Comparison of ENCODE assay signal across 18 mouse cellular contexts in genomic region chr6:77358471-77358837, GRCm38 (mm10).
DNase-seq lines count a peak whose midpoint lies in the region; ATAC-seq lines count a peak whose summit lies in the region.
"Had no signal": no experiment of that assay in that cellular context is flagged by ENCODE, and none has a peak within 500 bp of the region (broad histone marks: within the 10 kb centered on the region; RNA-seq: fewer than 3 reads in every experiment).

No protein-coding gene starts in this region.

- no peaks in the 10 kb centered on the region for H3K9me3 ChIP-seq in hindbrain, embryonic 13.5 days
- H3K9me3 ChIP-seq in hindbrain, embryonic 12.5 days (replicated peaks): no peaks in the 10 kb centered on the region
- no peaks in the 10 kb centered on the region for H3K9me3 ChIP-seq in midbrain, embryonic 16.5 days (replicated peaks; ENCODE audit: control insufficient read depth, low read length, poor library complexity, severe bottlenecking)
- H3K9me3 ChIP-seq in midbrain, embryonic 14.5 days (ENCODE audit: control insufficient read depth, low read length): no peaks in the 10 kb centered on the region
- no peaks in the 10 kb centered on the region for H3K9me3 ChIP-seq in hindbrain, embryonic 16.5 days (ENCODE audit: control insufficient read depth, low read length)
- H3K9me3 ChIP-seq: heart, embryonic 10.5 days; lung, embryonic 15.5 days; midbrain, embryonic 12.5 days; stomach, embryonic 15.5 days had no signal

- H3K9ac ChIP-seq in hindbrain, embryonic 13.5 days: no peak overlapping the region
- H3K9ac ChIP-seq in hindbrain, embryonic 12.5 days: no peak overlapping the region
- no peak overlapping the region for H3K9ac ChIP-seq in midbrain, embryonic 16.5 days (ENCODE audit: low read depth, low read length)
- no peak overlapping the region for H3K9ac ChIP-seq in midbrain, embryonic 14.5 days (replicated peaks; ENCODE audit: low read length)
- H3K9ac ChIP-seq in hindbrain, embryonic 16.5 days (ENCODE audit: low read depth, low read length): no peak overlapping the region
- H3K9ac ChIP-seq: liver, embryonic 14.5 days; lung, embryonic 15.5 days; midbrain, embryonic 12.5 days; stomach, embryonic 15.5 days had no signal

- no peak for DNase-seq in midbrain, embryonic 14.5 days
- DNase-seq in cerebellum, adult 11 months: no peak
- DNase-seq: adrenal gland, postnatal 36 days; heart, postnatal 10 days; kidney, adult 18-20 months; lung, postnatal 4 days; thymus, adult 2 months had no signal

- WGBS in hindbrain, embryonic 13.5 days: 72% methylated on average over 6 of the region's 6 CpGs
- WGBS in hindbrain, embryonic 12.5 days: 74% methylated on average over 6 of the region's 6 CpGs
- WGBS in midbrain, embryonic 16.5 days: 77% methylated on average over 6 of the region's 6 CpGs
- 86% methylated on average over 6 of the region's 6 CpGs for WGBS in midbrain, embryonic 14.5 days
- 59% methylated on average over 6 of the region's 6 CpGs for WGBS in hindbrain, embryonic 16.5 days

- no peak for ATAC-seq in hindbrain, embryonic 13.5 days (ENCODE audit: low FRiP score)
- ATAC-seq in hindbrain, embryonic 12.5 days (ENCODE audit: low FRiP score): no peak
- ATAC-seq in midbrain, embryonic 16.5 days: 0 out of 2 replicates have a peak, but pooled peaks have one; percentile 25
- no peak for ATAC-seq in midbrain, embryonic 14.5 days (ENCODE audit: low FRiP score, low TSS enrichment)
- peak; percentile 46 for ATAC-seq in hindbrain, embryonic 16.5 days
- no peak for ATAC-seq in megakaryocyte progenitor cell, adult 5-6 weeks (replicated peaks; ENCODE audit: poor library complexity)

- H3K36me3 ChIP-seq in hindbrain, embryonic 13.5 days: no peaks in the 10 kb centered on the region
- H3K36me3 ChIP-seq in hindbrain, embryonic 12.5 days: no peaks in the 10 kb centered on the region
- H3K36me3 ChIP-seq in midbrain, embryonic 16.5 days (ENCODE audit: control insufficient read depth, insufficient read depth, low read length): no peaks in the 10 kb centered on the region
- H3K36me3 ChIP-seq in midbrain, embryonic 14.5 days (ENCODE audit: control insufficient read depth, insufficient read depth, low read length): no peaks in the 10 kb centered on the region
- no peaks in the 10 kb centered on the region for H3K36me3 ChIP-seq in hindbrain, embryonic 16.5 days (ENCODE audit: control insufficient read depth, insufficient read depth, low read length)
- H3K36me3 ChIP-seq: heart, embryonic 10.5 days; lung, embryonic 15.5 days; midbrain, embryonic 12.5 days; stomach, embryonic 15.5 days had no signal

- H3K27ac ChIP-seq in hindbrain, embryonic 13.5 days: peak overlapping the region; percentile 35; the same call in 1 of the 2 replicates
- H3K27ac ChIP-seq in hindbrain, embryonic 12.5 days: no peak overlapping the region
- H3K27ac ChIP-seq in midbrain, embryonic 16.5 days (ENCODE audit: low read length): no peak overlapping the region
- H3K27ac ChIP-seq in midbrain, embryonic 14.5 days (replicated peaks; ENCODE audit: low read depth, low read length): no peak overlapping the region
- 0 out of 2 replicates have a peak overlapping the region, but pooled peaks have one; percentile 4 for H3K27ac ChIP-seq in hindbrain, embryonic 16.5 days (ENCODE audit: low read depth, low read length)
- H3K27ac ChIP-seq: heart, embryonic 10.5 days; kidney, postnatal 0 days; liver, embryonic 14.5 days; lung, embryonic 15.5 days; stomach, embryonic 15.5 days had no signal

- H3K4me3 ChIP-seq in hindbrain, embryonic 13.5 days: no peak overlapping the region
- no peak overlapping the region for H3K4me3 ChIP-seq in hindbrain, embryonic 12.5 days
- H3K4me3 ChIP-seq in midbrain, embryonic 16.5 days (ENCODE audit: low read depth, low read length): no peak overlapping the region
- H3K4me3 ChIP-seq in midbrain, embryonic 14.5 days (replicated peaks; ENCODE audit: low read depth, low read length): no peak overlapping the region
- no peak overlapping the region for H3K4me3 ChIP-seq in hindbrain, embryonic 16.5 days (ENCODE audit: low read length)
- H3K4me3 ChIP-seq: heart, embryonic 10.5 days; lung, embryonic 15.5 days; midbrain, embryonic 12.5 days; stomach, embryonic 15.5 days had no signal

- no peak overlapping the region for H3K4me2 ChIP-seq in hindbrain, embryonic 13.5 days
- no peak overlapping the region for H3K4me2 ChIP-seq in hindbrain, embryonic 12.5 days (replicated peaks)
- no peak overlapping the region for H3K4me2 ChIP-seq in midbrain, embryonic 16.5 days (ENCODE audit: low read length)
- no peak overlapping the region for H3K4me2 ChIP-seq in midbrain, embryonic 14.5 days (ENCODE audit: low read length)
- no peak overlapping the region for H3K4me2 ChIP-seq in hindbrain, embryonic 16.5 days (ENCODE audit: low read length)
- H3K4me2 ChIP-seq: lung, embryonic 15.5 days; midbrain, embryonic 12.5 days; stomach, embryonic 15.5 days had no signal

- H3K4me1 ChIP-seq in hindbrain, embryonic 13.5 days (replicated peaks): peaks cover 4% of the 10 kb centered on the region; the same call in 1 of the 2 replicates
- no peaks in the 10 kb centered on the region for H3K4me1 ChIP-seq in hindbrain, embryonic 12.5 days
- H3K4me1 ChIP-seq in midbrain, embryonic 16.5 days (ENCODE audit: control insufficient read depth, insufficient read depth, low read length): peaks cover 2% of the 10 kb centered on the region; the same call in 1 of the 2 replicates
- H3K4me1 ChIP-seq in midbrain, embryonic 14.5 days (ENCODE audit: control insufficient read depth, insufficient read depth, low read length): 0 out of 2 replicates have a peak, but pooled peaks cover 3% of the 10 kb centered on the region
- no peaks in the 10 kb centered on the region; the same call in 1 of the 2 replicates for H3K4me1 ChIP-seq in hindbrain, embryonic 16.5 days (ENCODE audit: control insufficient read depth, insufficient read depth, low read depth, low read length)
- H3K4me1 ChIP-seq: heart, embryonic 10.5 days; lung, embryonic 15.5 days; stomach, embryonic 15.5 days had no signal

- no peaks in the 10 kb centered on the region for H3K27me3 ChIP-seq in hindbrain, embryonic 13.5 days
- no peaks in the 10 kb centered on the region for H3K27me3 ChIP-seq in hindbrain, embryonic 12.5 days
- H3K27me3 ChIP-seq in midbrain, embryonic 16.5 days (ENCODE audit: control insufficient read depth, insufficient read depth, low read depth, low read length): no peaks in the 10 kb centered on the region
- no peaks in the 10 kb centered on the region for H3K27me3 ChIP-seq in midbrain, embryonic 14.5 days (ENCODE audit: control insufficient read depth, insufficient read depth, low read length)
- no peaks in the 10 kb centered on the region for H3K27me3 ChIP-seq in hindbrain, embryonic 16.5 days (replicated peaks; ENCODE audit: control insufficient read depth, insufficient read depth, low read length)
- H3K27me3 ChIP-seq: lung, embryonic 15.5 days; midbrain, embryonic 12.5 days; stomach, embryonic 15.5 days had no signal

Comparison
In these comparisons a context has a peak if more than half of its experiments do, and no peak if none do; other contexts are left out.
1. ATAC-seq: peak in midbrain, embryonic 16.5 days (single experiment) and hindbrain, embryonic 16.5 days (single experiment); none in hindbrain, embryonic 13.5 days (single experiment), hindbrain, embryonic 12.5 days (single experiment), midbrain, embryonic 14.5 days (single experiment) and megakaryocyte progenitor cell, adult 5-6 weeks (single experiment).
2. H3K27ac ChIP-seq: peak in hindbrain, embryonic 13.5 days (single experiment) and hindbrain, embryonic 16.5 days (single experiment); none in hindbrain, embryonic 12.5 days (single experiment), midbrain, embryonic 16.5 days (single experiment) and midbrain, embryonic 14.5 days (single experiment).